Mouse (Mus musculus): ENCODE results near the gene Cdc26.

Gene Cdc26

GRCm38 (mm10) chr4:62361571-62361970 is 46.9 kb downstream of the Cdc26 start:
- no peak for DNase-seq (ENCODE audit: low spot score)

GRCm38 (mm10) chr4:62360805-62361455 is 47.5 kb downstream of the Cdc26 start:
- peak; percentile 26 for DNase-seq (ENCODE audit: low spot score)

GRCm38 (mm10) chr4:62360088-62360804 is 48.2 kb downstream of the Cdc26 start, which contains the start of the genes Fkbp15 and Slc31a1:
Fkbp15 (minus strand) TSS chr4:62360548.
Slc31a1 (plus strand) TSS chr4:62360727.
- DNase-seq (ENCODE audit: low spot score), result peak; percentile 91

- DNase-seq (ENCODE audit: low spot score), result no peak
These were observed 49.1 kb downstream of the Cdc26 start for GRCm38 (mm10) chr4:62359256-62359775.

- no peak for DNase-seq (ENCODE audit: low spot score)
These were observed 50.8 kb downstream of the Cdc26 start for GRCm38 (mm10) chr4:62357631-62358148.

GRCm38 (mm10) chr4:62349371-62349770 is 59.1 kb downstream of the Cdc26 start:
- DNase-seq (ENCODE audit: low spot score), result no peak

- no peak for DNase-seq (ENCODE audit: low spot score)
These were observed 60.1 kb downstream of the Cdc26 start for GRCm38 (mm10) chr4:62348329-62348705.

GRCm38 (mm10) chr4:62347605-62348328 is 60.7 kb downstream of the Cdc26 start:
- no peak for DNase-seq (ENCODE audit: low spot score)

- no peak for DNase-seq (ENCODE audit: low spot score)
These were observed 62.6 kb downstream of the Cdc26 start for GRCm38 (mm10) chr4:62345827-62346226.

- no peak for DNase-seq (ENCODE audit: low spot score)
These were observed 64.4 kb downstream of the Cdc26 start for GRCm38 (mm10) chr4:62344000-62344399.

- no peak for DNase-seq (ENCODE audit: low spot score)
These were observed 69.9 kb downstream of the Cdc26 start for GRCm38 (mm10) chr4:62338536-62338935.

Measured in spleen, adult 12 weeks (tissue).